Mouse (Mus musculus) small intestine, adult 2 months (tissue): ENCODE data around the gene Mettl14. TPM values are rescaled to one million over a fixed set of nuclear protein-coding genes. Genes with fewer than 3 reads are reported as not detected.

Experiments
- H3K27ac ChIP-seq: fragments of 200-500 bp; 2 replicates; pipeline ENCODE4 v1.5.1; 2012; ENCODE audit warnings: low read depth, low read length, control low read depth, inconsistent platforms; ENCODE audit not compliant: insufficient read depth
- H3K27me3 ChIP-seq: fragments of 200-500 bp; 2 replicates; pipeline ENCODE4 v1.6.1; 2012; ENCODE audit warnings: mild to moderate bottlenecking, moderate library complexity, low read length, inconsistent platforms; ENCODE audit not compliant: control insufficient read depth, insufficient read depth
- H3K36me3 ChIP-seq: fragments of 200-500 bp; 2 replicates; pipeline ENCODE4 v1.6.1; 2012; ENCODE audit warnings: mild to moderate bottlenecking, low read length, control low read depth, inconsistent platforms; ENCODE audit not compliant: control insufficient read depth, insufficient read depth
- H3K4me1 ChIP-seq: fragments of 200-500 bp; 2 replicates; pipeline ENCODE4 v1.6.1; 2012; ENCODE audit warnings: low read length, inconsistent platforms, mixed read lengths; ENCODE audit not compliant: control insufficient read depth, insufficient read depth, insufficient read length
- H3K4me3 ChIP-seq: fragments of 200-500 bp; 2 replicates; pipeline ENCODE4 v1.5.1; 2012; ENCODE audit warnings: low read depth, mild to moderate bottlenecking, control low read depth, inconsistent platforms, low read length, moderate library complexity
- CTCF ChIP-seq: fragments of 200-500 bp; IDR thresholded peaks from 2 replicates; pipeline ENCODE4 v1.5.1; 2012; ENCODE audit warnings: low read depth, mild to moderate bottlenecking, control low read depth, inconsistent platforms, low read length, moderate library complexity, mixed read lengths; ENCODE audit not compliant: insufficient replicate concordance, insufficient read length; ENCODE audit errors: extremely low read depth
- POLR2A ChIP-seq: fragments of 200-500 bp; IDR thresholded peaks from 2 replicates; pipeline ENCODE4 v1.6.1; 2012; ENCODE audit warnings: low read depth, mild to moderate bottlenecking, control low read depth, inconsistent platforms, low read length, moderate library complexity
- WGBS: fragments of 180-500 bp; shearing (Covaris S2); methylation state at CpG from one replicate; pipeline ENCODE4 v1.1.7; 2018; 5-methylcytosine and 5-hydroxymethylcytosine counted together
- polyA plus RNA-seq: library from polyadenylated mRNA; depleted of rRNA; stranded (reverse); fragments of >200 nt; gene quantifications from 2 replicates; pipeline ENCODE4 v1.2.3, GENCODE M21; 2012

Gene Mettl14
- polyA plus RNA-seq, 1 experiment = 2.6 TPM

- 54% methylated on average over 12 of the region's 12 CpGs for WGBS
- no peak overlapping the region for H3K27ac ChIP-seq
Measured at GRCm38 (mm10) chr3:123338666-123339195, 47.2 kb downstream of the Mettl14 start.

GRCm38 (mm10) chr3:123337853-123338252 lies 48.1 kb downstream of the Mettl14 start:
- Histone ChIP-seq H3K27me3 (no peaks in the 10 kb centered on the region), H3K4me3 (no peak overlapping the region), H3K27ac (no peak overlapping the region), H3K36me3 (peaks cover 29% of the 10 kb centered on the region), H3K4me1 (peaks cover 9% of the 10 kb centered on the region; the same call in 1 of the 2 replicates)
- 92% methylated on average over 6 of the region's 6 CpGs for WGBS
- TF ChIP-seq POLR2A = no peak
- TF ChIP-seq CTCF = no peak

More at GRCm38 (mm10) chr3:123338666-123339195, 47.2 kb downstream of the Mettl14 start:
- no peak for TF ChIP-seq CTCF
- TF ChIP-seq POLR2A = no peak
- no peaks in the 10 kb centered on the region for H3K27me3 ChIP-seq
- H3K36me3 ChIP-seq = peaks cover 35% of the 10 kb centered on the region
- no peak overlapping the region for H3K4me3 ChIP-seq
- peaks cover 6% of the 10 kb centered on the region; the same call in 1 of the 2 replicates for H3K4me1 ChIP-seq

- Histone ChIP-seq H3K27me3 (no peaks in the 10 kb centered on the region), H3K27ac (no peak overlapping the region), H3K36me3 (peaks cover 25% of the 10 kb centered on the region), H3K4me3 (no peak overlapping the region), H3K4me1 (peaks cover 12% of the 10 kb centered on the region)
- 80% methylated on average over 5 of the region's 5 CpGs for WGBS
- TF ChIP-seq POLR2A (no peak), CTCF (no peak)
Measured at GRCm38 (mm10) chr3:123336951-123337350, 49.0 kb downstream of the Mettl14 start.

- Histone ChIP-seq H3K4me1 (peaks cover 12% of the 10 kb centered on the region), H3K27me3 (no peaks in the 10 kb centered on the region), H3K27ac (no peak overlapping the region), H3K36me3 (peaks cover 25% of the 10 kb centered on the region), H3K4me3 (no peak overlapping the region)
- WGBS = 76% methylated on average over 7 of the region's 7 CpGs
- TF ChIP-seq POLR2A (no peak), CTCF (no peak)
Measured at GRCm38 (mm10) chr3:123336455-123336854, 49.5 kb downstream of the Mettl14 start.

- no peak overlapping the region for H3K4me3 ChIP-seq
- no peak overlapping the region for H3K27ac ChIP-seq
- no peak for TF ChIP-seq POLR2A
- TF ChIP-seq CTCF = no peak
- no peaks in the 10 kb centered on the region for H3K27me3 ChIP-seq
- peaks cover 12% of the 10 kb centered on the region for H3K4me1 ChIP-seq
- peaks cover 23% of the 10 kb centered on the region for H3K36me3 ChIP-seq
- 13% methylated on average over 3 of the region's 3 CpGs for WGBS
Measured at GRCm38 (mm10) chr3:123335480-123335879, 50.4 kb downstream of the Mettl14 start.

- no peaks in the 10 kb centered on the region for H3K27me3 ChIP-seq
- peaks cover 12% of the 10 kb centered on the region for H3K4me1 ChIP-seq
- no peak for TF ChIP-seq CTCF
- no peak for TF ChIP-seq POLR2A
- peaks cover 21% of the 10 kb centered on the region for H3K36me3 ChIP-seq
- peak overlapping the region; percentile 51 for H3K27ac ChIP-seq
- H3K4me3 ChIP-seq = no peak overlapping the region
- 29% methylated on average over 7 of the region's 7 CpGs for WGBS
Measured at GRCm38 (mm10) chr3:123334947-123335346, 51.0 kb downstream of the Mettl14 start.

GRCm38 (mm10) chr3:123333055-123333424 lies 52.9 kb downstream of the Mettl14 start:
- TF ChIP-seq POLR2A (no peak), CTCF (no peak)
- H3K27ac ChIP-seq = peak overlapping the region; percentile 69
- no peak overlapping the region for H3K4me3 ChIP-seq
- WGBS = 9% methylated on average over 4 of the region's 4 CpGs
- peaks cover 25% of the 10 kb centered on the region for H3K36me3 ChIP-seq
- H3K27me3 ChIP-seq = no peaks in the 10 kb centered on the region
- peaks cover 12% of the 10 kb centered on the region for H3K4me1 ChIP-seq
